In the genomic region with DNA sequence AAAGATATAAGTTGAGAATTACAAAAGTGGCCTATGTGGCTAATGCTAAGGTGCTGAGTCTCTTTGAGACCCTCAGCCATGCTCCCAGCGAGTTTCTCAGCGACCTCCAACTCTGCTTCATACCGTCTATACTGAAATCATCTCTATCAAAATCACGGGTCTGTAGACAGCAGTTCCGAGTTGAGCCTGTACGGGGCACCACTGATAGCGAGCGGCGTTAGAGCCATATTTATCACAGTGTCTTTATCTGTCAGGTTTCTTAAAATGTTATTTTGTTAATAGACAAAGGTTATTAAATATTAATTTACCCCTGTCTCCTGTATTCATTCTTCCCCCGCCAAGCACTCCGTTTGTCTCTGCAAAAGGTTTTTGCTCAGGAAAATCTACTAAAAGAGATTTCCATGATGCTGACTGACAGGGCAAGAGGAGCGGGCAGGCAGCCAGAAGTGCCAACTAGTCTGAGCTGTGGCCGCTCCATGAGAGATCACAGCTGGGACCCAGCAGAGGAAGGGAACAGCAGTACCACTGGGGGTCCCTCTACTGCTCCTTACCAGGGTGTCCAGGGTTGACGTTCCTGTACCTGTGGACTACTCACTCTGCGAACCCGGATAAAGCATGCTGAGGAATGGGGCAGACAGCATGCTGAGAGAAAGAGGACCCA, we compare ENCODE assay signal across 20 mouse cellular contexts. TPM values are rescaled to one million over a fixed set of nuclear protein-coding genes. Genes with fewer than 3 reads are reported as not detected.
DNase-seq lines count a peak whose midpoint lies in the region; ATAC-seq and TF ChIP-seq lines count a peak whose summit lies in the region.
"Had no signal": no experiment of that assay in that cellular context is flagged by ENCODE, and none has a peak within 500 bp of the region (broad histone marks: within the 10 kb centered on the region; RNA-seq: fewer than 3 reads in every experiment).

No protein-coding gene starts in this region.

- peak overlapping the region; percentile 13; the same call in 1 of the 2 replicates for H3K4me3 ChIP-seq in heart, embryonic 13.5 days
- no peak overlapping the region for H3K4me3 ChIP-seq in lung, embryonic 14.5 days (ENCODE audit: low read depth, low read length)
- H3K4me3 ChIP-seq: embryonic facial prominence, embryonic 15.5 days; forebrain, embryonic 12.5 days; intestine, embryonic 15.5 days; myocyte; stomach, embryonic 15.5 days had no signal

- 0 out of 2 replicates have a peak overlapping the region, but pooled peaks have one; percentile 28 for H3K9ac ChIP-seq in heart, embryonic 13.5 days
- no peak overlapping the region for H3K9ac ChIP-seq in lung, embryonic 14.5 days
- H3K9ac ChIP-seq: embryonic facial prominence, embryonic 15.5 days; forebrain, embryonic 12.5 days; intestine, embryonic 15.5 days; stomach, embryonic 15.5 days had no signal

- H3K27me3 ChIP-seq in heart, embryonic 13.5 days (replicated peaks) = no peaks in the 10 kb centered on the region
- no peaks in the 10 kb centered on the region for H3K27me3 ChIP-seq in lung, embryonic 14.5 days (ENCODE audit: insufficient read depth, low read length)
- H3K27me3 ChIP-seq: CH12.LX; embryonic facial prominence, embryonic 15.5 days; forebrain, embryonic 12.5 days; intestine, embryonic 15.5 days; stomach, embryonic 15.5 days had no signal

- TF ChIP-seq CTCF in lung, embryonic 14.5 days (IDR thresholded peaks at IDR 0.05; ENCODE audit: low read depth) = peak; percentile 16; the same call in 1 of the 2 replicates

- peak; percentile 68 to 71 for DNase-seq in cerebellum, postnatal 10 days
- DNase-seq in cerebellum, adult 9-10 months = no peak
- DNase-seq in heart, adult 9 months (ENCODE audit: low spot score in 2 of 2) = no peak
- peak; percentile 41 for DNase-seq in lung, embryonic 14.5 days
- DNase-seq in lung, postnatal 36 days = no peak
- DNase-seq in ZHBTc4 (ENCODE audit: low read depth, low spot score) = peak; percentile 66
- DNase-seq in ovary, postnatal 36 days (ENCODE audit: low spot score) = no peak
- DNase-seq: cerebellum, adult 11 months; kidney, postnatal 10 days; liver; right cerebral cortex, adult 18-20 months; spleen, adult 18-20 months; thymus, postnatal 36 days had no signal

- H3K9me3 ChIP-seq in heart, embryonic 13.5 days = no peaks in the 10 kb centered on the region
- H3K9me3 ChIP-seq in lung, embryonic 14.5 days (ENCODE audit: low read depth, low read length) = no peaks in the 10 kb centered on the region
- H3K9me3 ChIP-seq: embryonic facial prominence, embryonic 15.5 days; forebrain, embryonic 12.5 days; intestine, embryonic 15.5 days; stomach, embryonic 15.5 days had no signal

- ATAC-seq in heart, embryonic 13.5 days (ENCODE audit: extremely low read depth, insufficient number of reproducible peaks, low FRiP score, low TSS enrichment) = no peak
- ATAC-seq in lung, embryonic 14.5 days (ENCODE audit: insufficient read depth) = peak; percentile 38; the same call in 1 of the 2 replicates
- ATAC-seq: intestine, embryonic 15.5 days had no signal

- peak overlapping the region; percentile 51 for H3K4me2 ChIP-seq in heart, embryonic 13.5 days
- H3K4me2 ChIP-seq in lung, embryonic 14.5 days = no peak overlapping the region
- H3K4me2 ChIP-seq: embryonic facial prominence, embryonic 15.5 days; forebrain, embryonic 12.5 days; intestine, embryonic 15.5 days; stomach, embryonic 15.5 days had no signal

- H3K4me1 ChIP-seq in heart, embryonic 13.5 days = peaks cover 17% of the 10 kb centered on the region
- no peaks in the 10 kb centered on the region for H3K4me1 ChIP-seq in lung, embryonic 14.5 days (ENCODE audit: insufficient read depth)
- H3K4me1 ChIP-seq: embryonic facial prominence, embryonic 15.5 days; intestine, embryonic 15.5 days; stomach, embryonic 15.5 days had no signal

- H3K36me3 ChIP-seq in heart, embryonic 13.5 days = no peaks in the 10 kb centered on the region
- no peaks in the 10 kb centered on the region for H3K36me3 ChIP-seq in lung, embryonic 14.5 days (ENCODE audit: insufficient read depth)
- H3K36me3 ChIP-seq: embryonic facial prominence, embryonic 15.5 days; forebrain, embryonic 12.5 days; intestine, embryonic 15.5 days; stomach, embryonic 15.5 days had no signal

- WGBS in heart, embryonic 13.5 days = 36% methylated on average over 16 of the region's 16 CpGs
- 38% methylated on average over 16 of the region's 16 CpGs for WGBS in lung, embryonic 14.5 days

- no peak overlapping the region for H3K27ac ChIP-seq in heart, embryonic 13.5 days (replicated peaks)
- no peak overlapping the region for H3K27ac ChIP-seq in lung, embryonic 14.5 days (ENCODE audit: low read depth)
- H3K27ac ChIP-seq: embryonic facial prominence, embryonic 15.5 days; forebrain, embryonic 12.5 days; intestine, embryonic 15.5 days; stomach, embryonic 15.5 days had no signal

RNA-seq across cellular contexts. Expression of gene Rbm34, which starts 17.6 kb away (rescaled TPM):
- polyA plus RNA-seq in heart, embryonic 13.5 days (2015; fragmentation: Nextera tagmentation; extraction: Ambion mirVana) = 10.9 and 12.1 TPM in 2 replicates
- 25.0 and 26.6 TPM in 2 replicates for polyA plus RNA-seq in lung, embryonic 14.5 days (2014; fragmentation: Nextera tagmentation; extraction: Ambion mirVana)

RNA-seq across cellular contexts. Expression of gene Tomm20, which starts 42.8 kb away (rescaled TPM):
- polyA plus RNA-seq in heart, embryonic 13.5 days (2015; fragmentation: Nextera tagmentation; extraction: Ambion mirVana) = 172 and 209 TPM in 2 replicates
- 215 and 218 TPM in 2 replicates for polyA plus RNA-seq in lung, embryonic 14.5 days (2014; fragmentation: Nextera tagmentation; extraction: Ambion mirVana)

Comparison
In these comparisons a context has a peak if more than half of its experiments do, and no peak if none do; other contexts are left out.
1. DNase-seq: peak in cerebellum, postnatal 10 days (2 of 2), lung, embryonic 14.5 days (single experiment) and ZHBTc4 (single experiment); none in cerebellum, adult 9-10 months (single experiment), heart, adult 9 months (0 of 2), lung, postnatal 36 days (single experiment) and ovary, postnatal 36 days (single experiment).